Mouse (Mus musculus) brown adipose tissue, adult 24 weeks (tissue): ENCODE data around the gene Arhgef28. TPM values are rescaled to one million over a fixed set of nuclear protein-coding genes. Genes with fewer than 3 reads are reported as not detected.

Experiments
- H3K27ac ChIP-seq: fragments of 200-500 bp; replicated peaks from 2 replicates; pipeline ENCODE4 v1.5.1; 2012; ENCODE audit warnings: low read depth, mild to moderate bottlenecking, low read length
- H3K4me1 ChIP-seq: fragments of 200-500 bp; 2 replicates; pipeline ENCODE4 v1.6.1; 2012; ENCODE audit warnings: low read length, mixed read lengths; ENCODE audit not compliant: control insufficient read depth, insufficient read depth, insufficient read length
- H3K4me3 ChIP-seq: fragments of 200-500 bp; 2 replicates; pipeline ENCODE4 v1.5.1; 2012; ENCODE audit warnings: low read depth, mild to moderate bottlenecking, low read length, moderate library complexity; ENCODE audit not compliant: insufficient read depth
- polyA plus RNA-seq: library from polyadenylated mRNA; stranded (reverse); fragments of >200 nt; gene quantifications from 2 replicates; pipeline ENCODE4 v1.2.4, GENCODE M21; 2012; ENCODE audit not compliant: missing spikeins, insufficient read depth, insufficient read length

Gene Arhgef28
- polyA plus RNA-seq, 1 experiment: 14.1 TPM

GRCm38 (mm10) chr13:98009070-98009469, 197.2 kb downstream of the Arhgef28 start:
- no peak overlapping the region for H3K27ac ChIP-seq
- H3K4me3 ChIP-seq: no peak overlapping the region
- H3K4me1 ChIP-seq: no peaks in the 10 kb centered on the region

GRCm38 (mm10) chr13:98008588-98008987, 197.7 kb downstream of the Arhgef28 start:
- H3K4me3 ChIP-seq: no peak overlapping the region
- H3K27ac ChIP-seq: no peak overlapping the region
- H3K4me1 ChIP-seq: no peaks in the 10 kb centered on the region

- H3K4me1 ChIP-seq: peaks cover 4% of the 10 kb centered on the region; the same call in 1 of the 2 replicates
- no peak overlapping the region for H3K27ac ChIP-seq
- H3K4me3 ChIP-seq: no peak overlapping the region
Measured at GRCm38 (mm10) chr13:98005611-98006218, 200.5 kb downstream of the Arhgef28 start.

- H3K4me1 ChIP-seq: peaks cover 4% of the 10 kb centered on the region; the same call in 1 of the 2 replicates
Measured at GRCm38 (mm10) chr13:98004647-98005414, 201.4 kb downstream of the Arhgef28 start.

GRCm38 (mm10) chr13:98003690-98004089, 202.5 kb downstream of the Arhgef28 start:
- H3K4me1 ChIP-seq: peaks cover 4% of the 10 kb centered on the region; the same call in 1 of the 2 replicates
- H3K4me3 ChIP-seq: no peak overlapping the region
- no peak overlapping the region for H3K27ac ChIP-seq

More at GRCm38 (mm10) chr13:98004647-98005414, 201.4 kb downstream of the Arhgef28 start:
- Histone ChIP-seq H3K27ac (no peak overlapping the region), H3K4me3 (no peak overlapping the region)

- peaks cover 4% of the 10 kb centered on the region; the same call in 1 of the 2 replicates for H3K4me1 ChIP-seq
- no peak overlapping the region for H3K4me3 ChIP-seq
- H3K27ac ChIP-seq: no peak overlapping the region
Measured at GRCm38 (mm10) chr13:98002598-98002997, 203.6 kb downstream of the Arhgef28 start.

- Histone ChIP-seq H3K4me3 (no peak overlapping the region), H3K27ac (no peak overlapping the region), H3K4me1 (peaks cover 4% of the 10 kb centered on the region; the same call in 1 of the 2 replicates)
Measured at GRCm38 (mm10) chr13:98002121-98002520, 204.1 kb downstream of the Arhgef28 start.

GRCm38 (mm10) chr13:98001719-98002118, 204.5 kb downstream of the Arhgef28 start:
- no peak overlapping the region for H3K27ac ChIP-seq
- peaks cover 4% of the 10 kb centered on the region; the same call in 1 of the 2 replicates for H3K4me1 ChIP-seq
- H3K4me3 ChIP-seq: no peak overlapping the region

GRCm38 (mm10) chr13:98000841-98001240, 205.4 kb downstream of the Arhgef28 start:
- Histone ChIP-seq H3K4me1 (peaks cover 4% of the 10 kb centered on the region; the same call in 1 of the 2 replicates), H3K27ac (no peak overlapping the region)

GRCm38 (mm10) chr13:97999130-97999529, 207.1 kb downstream of the Arhgef28 start:
- Histone ChIP-seq H3K27ac (no peak overlapping the region), H3K4me3 (no peak overlapping the region), H3K4me1 (peaks cover 4% of the 10 kb centered on the region; the same call in 1 of the 2 replicates)

More at GRCm38 (mm10) chr13:98000841-98001240, 205.4 kb downstream of the Arhgef28 start:
- no peak overlapping the region for H3K4me3 ChIP-seq

GRCm38 (mm10) chr13:97998570-97998969, 207.7 kb downstream of the Arhgef28 start:
- peaks cover 4% of the 10 kb centered on the region; the same call in 1 of the 2 replicates for H3K4me1 ChIP-seq
- no peak overlapping the region for H3K4me3 ChIP-seq
- no peak overlapping the region for H3K27ac ChIP-seq

GRCm38 (mm10) chr13:97990939-97991338, 215.3 kb downstream of the Arhgef28 start:
- Histone ChIP-seq H3K27ac (no peak overlapping the region), H3K4me1 (no peaks in the 10 kb centered on the region; the same call in 1 of the 2 replicates), H3K4me3 (no peak overlapping the region)

- Histone ChIP-seq H3K4me1 (no peaks in the 10 kb centered on the region; the same call in 1 of the 2 replicates), H3K27ac (no peak overlapping the region), H3K4me3 (no peak overlapping the region)
Measured at GRCm38 (mm10) chr13:97988796-97989195, 217.4 kb downstream of the Arhgef28 start.

GRCm38 (mm10) chr13:97986691-97987090, 219.5 kb downstream of the Arhgef28 start:
- no peaks in the 10 kb centered on the region; the same call in 1 of the 2 replicates for H3K4me1 ChIP-seq
- H3K27ac ChIP-seq: no peak overlapping the region
- H3K4me3 ChIP-seq: no peak overlapping the region

- Histone ChIP-seq H3K27ac (no peak overlapping the region), H3K4me3 (no peak overlapping the region), H3K4me1 (no peaks in the 10 kb centered on the region)
Measured at GRCm38 (mm10) chr13:97977104-97977503, 229.1 kb downstream of the Arhgef28 start.
